Mouse (Mus musculus) macrophage (primary cell): ENCODE results near the gene Prmt2. TPM values are rescaled to one million over a fixed set of nuclear protein-coding genes. Genes with fewer than 3 reads are reported as not detected.

Experiments
- H3K27ac ChIP-seq: fragments of 350-480 bp; formaldehyde crosslinking; 2 replicates; pipeline ENCODE4 v1.9.0; 2021
- H3K36me3 ChIP-seq: fragments of 350-480 bp; formaldehyde crosslinking; 2 replicates; pipeline ENCODE4 v1.9.0; 2021; ENCODE audit errors: inconsistent target
- H3K4me3 ChIP-seq: fragments of 350-480 bp; formaldehyde crosslinking; 2 replicates; pipeline ENCODE4 v1.9.0; 2021; ENCODE audit errors: inconsistent target
- H3K79me2 ChIP-seq: fragments of 350-480 bp; formaldehyde crosslinking; 2 replicates; pipeline ENCODE4 v1.9.0; 2021; ENCODE audit errors: inconsistent target
- WGBS: methylation state at CpG from one replicate; pipeline ENCODE4 v1.1.7; 2026; ENCODE audit warnings: inconsistent platforms; ENCODE audit not compliant: missing documents; 5-methylcytosine and 5-hydroxymethylcytosine counted together
- polyA plus RNA-seq: library from polyadenylated mRNA; stranded (reverse); fragments of 250-400 nt; gene quantifications from 3 replicates; pipeline ENCODE4 v1.2.4, GENCODE M21; 2018; ENCODE audit warnings: inconsistent platforms
- total RNA-seq, 78 experiments: library from RNA; depleted of rRNA; stranded (reverse); fragments of 250-400 nt; gene quantifications; 1 replicate in 9 of 78; 2 replicates in 24 of 78; 3 replicates in 43 of 78; 4 replicates in 2 of 78; pipeline ENCODE4 v1.2.4; 2018; ENCODE audit warnings: inconsistent platforms in 56 of 78

The Prmt2 gene
- total RNA-seq (2018; cell fraction: chromatin; rRNA removed) = 10 to 100 TPM; 16.1 to 53.0 (median 31.9) TPM
- total RNA-seq (2018; cell fraction: cytosol; rRNA removed) = 10 to 100 TPM; 16.4 to 23.7 (median 20.1) TPM
- total RNA-seq (2018; cell fraction: nucleus; rRNA removed) = 10 to 100 TPM; 14.6 to 41.3 (median 24.0) TPM
- 18.3 to 23.8 TPM (median 20.1 TPM) in 3 replicates for polyA plus RNA-seq

DNA sequence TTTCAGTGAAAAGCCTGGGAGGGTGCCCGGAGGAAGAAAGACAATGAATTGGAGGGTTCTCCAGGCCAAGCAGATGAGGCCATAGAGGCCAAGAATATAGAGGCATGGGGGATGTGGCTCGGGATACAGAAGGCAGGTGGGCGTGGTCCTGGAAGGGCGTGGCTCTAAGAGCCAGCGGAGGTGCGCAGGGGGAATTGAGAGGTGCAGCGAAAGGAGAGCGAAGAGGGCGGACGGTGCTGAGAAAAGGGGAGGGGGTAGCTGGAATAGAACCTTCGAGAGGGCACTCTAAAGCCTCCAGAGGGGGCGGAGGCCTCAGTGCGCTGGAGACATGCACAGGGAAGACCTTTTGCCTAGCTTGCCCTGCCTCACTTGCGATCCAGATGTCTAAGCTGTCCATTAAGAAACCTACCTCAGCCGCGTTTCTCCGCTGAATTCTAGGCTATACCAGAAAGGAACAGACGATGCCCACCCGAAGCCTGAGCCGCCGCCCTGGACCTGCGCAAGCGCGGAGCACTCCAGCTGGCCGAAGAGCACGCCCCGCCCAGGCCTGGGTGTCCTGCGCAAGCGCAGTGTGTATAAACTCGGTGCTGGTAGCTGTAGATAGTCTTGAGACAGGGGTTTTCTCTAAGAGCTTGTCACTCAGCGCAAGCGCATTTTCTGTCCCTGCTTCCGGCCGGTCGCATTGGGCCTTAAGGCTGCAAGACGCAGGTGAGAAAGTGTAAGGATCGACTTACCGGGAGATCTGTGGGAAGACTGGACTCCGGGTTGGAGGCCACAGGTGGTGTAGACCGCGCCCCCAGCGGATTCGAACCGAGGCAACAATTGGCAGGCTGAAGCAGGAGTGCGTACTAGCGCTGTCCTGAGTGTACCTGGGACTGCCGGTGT lies at the start of gene Prmt2:
TSS of gene Prmt2 (minus strand) at position 525 of the 885 bp plus-strand sequence.
- 1% methylated on average over 47 of the region's 47 CpGs for WGBS
- Histone ChIP-seq H3K27ac (peak within 1 kb of the TSS; percentile 60), H3K4me3 (peak within 1 kb of the TSS; percentile 97), H3K79me2 (peaks cover 35% of the 10 kb centered on the region), H3K36me3 (no peaks in the 10 kb centered on the region)

DNA sequence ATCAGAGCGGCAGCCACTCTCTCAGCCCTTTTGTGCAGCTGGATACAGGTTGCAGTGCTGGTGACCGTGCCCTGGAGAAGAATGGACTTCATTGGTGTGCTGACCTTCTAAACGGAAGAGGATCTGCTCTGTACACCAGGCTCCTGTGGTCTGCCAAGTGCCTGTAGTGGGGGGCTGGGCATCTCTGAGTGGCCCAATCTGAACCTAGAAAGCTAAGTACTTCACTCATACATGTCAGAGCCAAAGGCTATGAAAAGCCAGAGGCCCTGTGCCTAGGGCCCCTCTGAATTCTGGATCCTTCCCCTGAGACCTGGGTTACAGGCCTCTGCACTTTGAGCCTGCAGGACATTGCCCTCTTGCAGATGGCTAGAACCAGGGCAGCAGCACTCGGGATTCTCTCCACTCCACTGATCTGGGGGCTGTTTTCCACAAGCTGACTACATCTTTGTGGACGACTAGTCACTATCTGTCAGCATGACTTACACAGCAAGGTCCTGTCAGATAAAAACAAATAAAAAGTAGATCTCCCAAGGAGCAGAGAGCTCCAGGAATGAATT lies 41.0 kb upstream of the Prmt2 start:
- no peaks in the 10 kb centered on the region for H3K79me2 ChIP-seq
- H3K4me3 ChIP-seq = no peak overlapping the region
- no peak overlapping the region for H3K27ac ChIP-seq
- WGBS = 93% methylated on average over 5 of the region's 5 CpGs
- peaks cover 38% of the 10 kb centered on the region; the same call in 1 of the 2 replicates for H3K36me3 ChIP-seq

DNA sequence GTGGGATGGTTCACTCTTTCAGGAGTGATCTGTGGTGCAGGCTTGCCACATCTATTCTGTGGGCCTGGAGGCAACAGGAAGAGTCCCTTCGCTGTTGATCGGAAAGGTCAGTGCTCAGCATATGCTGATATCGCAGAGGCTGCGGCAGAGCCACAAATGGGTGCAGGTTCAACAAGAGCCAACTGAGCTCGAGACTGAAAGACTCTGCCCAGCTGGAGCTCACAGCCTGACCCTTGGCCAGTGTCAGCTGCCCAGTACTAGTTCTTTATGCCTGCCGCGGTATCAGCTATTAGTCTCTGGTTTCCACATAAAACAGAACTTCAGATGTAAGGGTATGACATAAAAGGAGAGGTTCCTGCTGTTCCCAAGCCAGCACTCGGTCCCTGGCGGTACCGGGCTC lies 37.6 kb upstream of the Prmt2 start:
- H3K4me3 ChIP-seq = no peak overlapping the region
- H3K27ac ChIP-seq = no peak overlapping the region
- peaks cover 38% of the 10 kb centered on the region for H3K36me3 ChIP-seq
- 93% methylated on average over 10 of the region's 10 CpGs for WGBS
- no peaks in the 10 kb centered on the region for H3K79me2 ChIP-seq

DNA sequence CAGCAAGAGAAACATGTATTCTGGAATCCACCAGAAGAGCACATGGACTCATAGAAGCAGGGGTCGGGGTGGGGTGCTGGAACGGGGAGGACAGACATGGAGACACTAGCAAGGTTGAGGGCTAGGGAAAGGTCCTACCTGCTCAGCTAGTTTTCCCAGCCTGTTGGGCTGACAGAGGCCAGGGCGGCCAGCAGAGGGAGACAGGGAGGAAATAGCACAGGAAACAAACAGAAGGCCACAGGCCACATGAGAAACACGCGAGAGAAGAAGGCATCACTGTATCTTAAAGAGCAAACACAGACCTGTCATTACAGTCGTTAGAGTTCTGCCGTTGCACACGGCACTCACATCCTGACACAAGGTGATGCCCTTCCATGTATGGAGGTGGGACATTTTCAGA lies 33.6 kb upstream of the Prmt2 start:
- 43% methylated on average over 8 of the region's 8 CpGs for WGBS
- Histone ChIP-seq H3K79me2 (no peaks in the 10 kb centered on the region), H3K4me3 (no peak overlapping the region), H3K36me3 (peaks cover 33% of the 10 kb centered on the region), H3K27ac (no peak overlapping the region)

DNA sequence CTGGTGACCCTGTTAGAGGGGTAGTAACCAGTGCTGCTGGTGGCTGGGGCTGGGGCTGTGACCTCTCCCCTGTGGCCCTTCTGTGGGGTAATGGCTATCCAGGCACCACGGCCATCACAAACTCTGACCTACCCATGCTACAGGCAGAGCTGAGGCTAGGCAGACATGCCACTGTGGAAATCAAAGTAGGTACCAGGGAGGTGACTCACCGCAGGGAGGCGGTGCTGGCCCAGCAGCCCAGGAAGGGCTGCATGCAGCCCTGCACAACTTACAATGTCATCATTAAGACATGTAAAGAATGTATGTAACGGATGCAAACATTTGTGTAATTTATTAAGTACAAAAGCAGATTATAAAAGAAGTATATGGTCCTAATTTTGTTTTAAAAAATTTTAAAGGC lies 24.8 kb upstream of the Prmt2 start:
- Histone ChIP-seq H3K4me3 (no peak overlapping the region), H3K79me2 (no peaks in the 10 kb centered on the region), H3K27ac (no peak overlapping the region), H3K36me3 (0 out of 2 replicates have a peak, but pooled peaks cover 7% of the 10 kb centered on the region)
- 92% methylated on average over 4 of the region's 4 CpGs for WGBS

DNA sequence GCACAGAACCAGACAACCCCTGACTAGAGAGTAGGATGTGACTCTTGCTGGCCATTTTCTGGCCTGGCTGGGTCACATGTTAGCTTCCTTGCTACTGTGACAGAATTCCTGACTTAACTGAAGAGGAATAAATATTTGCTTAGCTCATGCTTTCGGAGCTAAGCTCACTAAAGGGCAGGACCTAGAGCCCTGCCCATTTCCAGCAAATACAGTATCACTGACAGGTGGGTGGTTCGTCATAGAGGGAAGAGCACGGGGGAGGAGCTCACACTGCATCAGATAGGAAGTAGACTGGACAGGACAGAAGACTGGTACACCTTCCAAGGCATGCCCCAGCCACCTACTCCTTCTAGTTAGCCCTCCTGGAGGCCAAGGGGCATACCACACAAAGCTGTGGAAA lies 23.8 kb upstream of the Prmt2 start:
- 98% methylated on average over 3 of the region's 3 CpGs for WGBS
- Histone ChIP-seq H3K36me3 (0 out of 2 replicates have a peak, but pooled peaks cover 7% of the 10 kb centered on the region), H3K4me3 (no peak overlapping the region), H3K79me2 (no peaks in the 10 kb centered on the region), H3K27ac (no peak overlapping the region)

DNA sequence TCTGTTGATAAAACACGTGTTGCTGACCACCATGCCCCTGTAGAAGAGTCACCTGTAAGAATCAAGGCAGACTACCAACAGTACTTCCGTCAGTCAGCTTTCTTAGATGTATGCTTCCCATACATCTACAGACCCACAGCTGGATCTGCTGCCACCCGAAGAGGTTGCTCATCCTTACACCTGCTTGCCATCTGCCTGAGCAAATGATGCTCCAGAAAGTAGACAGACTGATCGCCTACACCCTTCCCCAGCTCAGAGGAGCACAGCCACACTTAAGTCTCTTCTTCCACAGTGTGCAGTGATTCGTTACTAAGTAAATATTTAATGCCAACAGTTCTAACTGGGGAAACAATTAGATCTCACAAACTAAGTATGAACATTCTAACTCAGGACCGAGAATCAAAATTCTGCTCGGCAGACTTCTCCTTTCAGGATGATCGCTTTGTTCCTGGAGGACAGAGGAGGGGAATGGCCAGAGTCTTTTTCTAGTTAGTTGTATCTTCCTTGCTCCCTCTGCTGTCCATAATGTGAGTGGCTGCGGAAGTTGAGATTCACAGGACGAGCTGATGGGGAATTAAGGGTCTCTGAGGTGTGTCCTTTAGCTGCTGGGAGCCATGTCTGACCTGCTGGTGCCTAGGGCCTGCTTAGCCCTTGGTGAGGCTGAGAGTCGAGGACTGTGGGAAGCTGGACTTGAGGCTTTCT lies 22.8 kb upstream of the Prmt2 start:
- no peak overlapping the region for H3K27ac ChIP-seq
- WGBS = 83% methylated on average over 11 of the region's 11 CpGs
- H3K4me3 ChIP-seq = no peak overlapping the region
- 0 out of 2 replicates have a peak, but pooled peaks cover 1% of the 10 kb centered on the region for H3K36me3 ChIP-seq
- H3K79me2 ChIP-seq = no peaks in the 10 kb centered on the region

DNA sequence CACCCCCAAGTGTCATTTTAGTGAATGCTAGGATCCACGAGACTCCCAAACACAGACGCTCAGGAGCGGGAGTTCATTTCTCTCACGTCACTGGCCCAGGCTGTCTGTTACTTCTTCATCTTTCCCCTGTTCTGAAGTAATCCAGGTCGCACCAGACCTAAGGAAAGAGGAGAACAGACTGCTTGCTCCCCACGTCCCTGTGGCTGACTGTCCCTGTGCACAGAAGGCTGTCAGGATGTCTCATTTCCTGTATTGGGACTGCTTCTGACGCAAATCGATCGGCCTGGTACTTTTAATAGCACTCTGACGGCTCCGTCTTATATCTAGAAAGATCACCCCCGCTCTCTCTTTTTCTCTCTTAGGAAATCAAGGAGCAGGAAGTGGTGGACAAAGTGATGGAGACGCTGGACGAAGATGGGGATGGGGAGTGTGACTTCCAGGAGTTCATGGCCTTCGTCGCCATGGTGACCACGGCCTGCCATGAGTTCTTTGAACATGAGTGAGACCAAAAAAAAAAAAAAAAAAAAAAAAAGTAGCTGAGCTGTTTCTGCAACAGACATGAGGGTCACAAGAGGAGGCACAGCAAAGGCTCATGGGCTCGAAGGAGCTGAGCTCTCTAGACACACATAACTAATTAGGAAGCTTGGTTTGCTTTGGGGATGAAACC lies 22.0 kb upstream of the Prmt2 start:
- Histone ChIP-seq H3K4me3 (no peak overlapping the region), H3K27ac (no peak overlapping the region), H3K36me3 (no peaks in the 10 kb centered on the region), H3K79me2 (no peaks in the 10 kb centered on the region)
- 86% methylated on average over 18 of the region's 18 CpGs for WGBS

DNA sequence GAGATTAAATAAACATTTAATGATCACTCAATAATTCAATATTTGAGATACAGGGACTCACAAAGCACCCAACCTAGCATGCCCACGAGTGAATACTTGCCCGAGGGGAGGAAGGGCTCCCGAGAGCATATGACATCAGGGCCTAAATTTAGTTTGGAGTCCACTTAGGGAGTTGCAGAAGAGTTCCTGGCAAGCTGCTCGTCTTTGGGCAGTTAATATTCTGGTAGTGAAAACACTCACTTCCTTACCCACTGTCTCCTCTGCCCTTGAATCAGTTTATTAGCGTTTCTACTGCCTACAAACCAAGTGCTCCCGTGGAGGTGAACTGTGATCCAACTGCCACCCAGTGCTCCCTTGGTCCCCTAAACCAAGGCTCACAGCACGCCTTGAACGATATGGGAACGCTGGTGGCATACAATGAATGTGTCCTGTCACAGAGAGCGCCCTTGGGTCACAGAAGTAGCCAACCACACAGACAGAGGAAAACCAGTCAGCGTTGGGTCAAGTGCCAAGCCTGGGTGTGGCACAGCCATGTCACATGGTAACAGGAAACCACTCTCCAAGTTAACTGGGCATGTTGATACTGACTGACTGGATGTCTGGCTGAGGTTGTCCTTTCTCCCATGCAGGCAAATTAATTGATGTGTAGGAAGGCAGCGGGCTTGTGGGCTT lies 20.2 kb upstream of the Prmt2 start:
- no peak overlapping the region for H3K4me3 ChIP-seq
- 9% methylated on average over 11 of the region's 12 CpGs for WGBS
- no peaks in the 10 kb centered on the region for H3K36me3 ChIP-seq
- no peaks in the 10 kb centered on the region for H3K79me2 ChIP-seq
- H3K27ac ChIP-seq = peak overlapping the region; percentile 90

DNA sequence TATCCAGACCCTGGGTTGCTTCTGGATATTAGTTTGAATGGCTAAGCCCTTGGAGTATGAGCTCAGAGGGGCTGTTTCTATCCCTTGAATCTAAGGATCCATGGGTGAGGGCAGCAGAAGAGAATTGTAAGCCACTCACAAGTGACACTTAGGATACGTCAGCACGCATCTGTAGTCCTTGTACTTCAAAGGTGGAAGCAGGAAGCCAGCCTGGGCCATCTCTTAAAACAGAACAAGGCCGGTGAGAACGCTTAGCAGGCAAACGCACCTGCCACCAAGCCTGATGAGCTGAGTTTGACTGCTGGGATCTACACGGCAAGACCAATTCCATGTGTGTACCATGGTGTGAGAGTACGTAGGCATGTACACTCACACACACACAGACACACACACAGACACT lies 19.6 kb upstream of the Prmt2 start:
- no peaks in the 10 kb centered on the region for H3K79me2 ChIP-seq
- 93% methylated on average over 7 of the region's 7 CpGs for WGBS
- H3K27ac ChIP-seq = peak overlapping the region; percentile 90
- no peaks in the 10 kb centered on the region for H3K36me3 ChIP-seq
- no peak overlapping the region for H3K4me3 ChIP-seq

DNA sequence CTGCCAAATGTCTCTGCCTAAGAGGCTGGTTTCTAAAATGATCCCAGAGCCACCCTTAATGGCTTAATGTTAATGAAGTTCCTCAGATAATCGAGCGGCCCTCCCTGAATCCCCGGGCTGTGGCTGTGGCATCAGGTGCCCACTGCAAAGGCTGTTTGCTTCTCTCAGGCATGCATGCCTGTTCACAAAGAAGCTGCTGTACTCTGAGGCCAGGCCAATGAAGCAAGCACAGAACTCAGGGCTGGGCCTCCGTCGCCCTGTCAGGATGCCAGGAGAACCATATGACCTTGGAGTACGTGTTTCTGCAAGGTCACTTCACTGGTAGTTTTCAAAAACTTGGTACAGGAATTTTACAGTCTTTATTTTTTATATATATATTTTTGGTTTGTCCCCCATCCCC lies 18.0 kb upstream of the Prmt2 start:
- 85% methylated on average over 6 of the region's 6 CpGs for WGBS
- Histone ChIP-seq H3K27ac (no peak overlapping the region), H3K4me3 (no peak overlapping the region), H3K79me2 (no peaks in the 10 kb centered on the region), H3K36me3 (no peaks in the 10 kb centered on the region)

DNA sequence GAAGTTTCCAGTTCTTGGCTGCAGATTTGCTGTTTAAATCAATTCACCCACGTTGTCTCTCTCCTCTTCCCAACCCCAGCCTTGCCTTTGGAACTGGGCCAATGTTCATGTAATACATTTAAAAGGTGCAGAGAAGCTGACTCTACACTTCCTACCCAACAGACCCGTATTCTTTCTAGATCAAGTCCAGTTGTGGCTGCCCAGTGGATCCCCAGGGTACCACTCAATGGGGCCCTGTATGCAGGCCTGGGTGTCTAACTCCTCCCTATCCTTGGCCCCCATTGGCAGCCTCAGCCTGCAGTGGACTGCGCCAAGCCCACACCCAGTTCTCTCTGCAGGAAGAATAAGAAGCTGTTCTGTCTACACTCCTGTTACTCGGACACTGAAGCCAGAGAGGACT lies 15.9 kb upstream of the Prmt2 start, which contains the start of gene S100b:
TSS of gene S100b (plus strand) at position 318 of the 400 bp plus-strand sequence.
- 66% methylated on average over 4 of the region's 4 CpGs for WGBS
- Histone ChIP-seq H3K4me3 (no peak within 1 kb of the TSS), H3K36me3 (no peaks in the 10 kb centered on the region), H3K27ac (no peak within 1 kb of the TSS), H3K79me2 (no peaks in the 10 kb centered on the region)

DNA sequence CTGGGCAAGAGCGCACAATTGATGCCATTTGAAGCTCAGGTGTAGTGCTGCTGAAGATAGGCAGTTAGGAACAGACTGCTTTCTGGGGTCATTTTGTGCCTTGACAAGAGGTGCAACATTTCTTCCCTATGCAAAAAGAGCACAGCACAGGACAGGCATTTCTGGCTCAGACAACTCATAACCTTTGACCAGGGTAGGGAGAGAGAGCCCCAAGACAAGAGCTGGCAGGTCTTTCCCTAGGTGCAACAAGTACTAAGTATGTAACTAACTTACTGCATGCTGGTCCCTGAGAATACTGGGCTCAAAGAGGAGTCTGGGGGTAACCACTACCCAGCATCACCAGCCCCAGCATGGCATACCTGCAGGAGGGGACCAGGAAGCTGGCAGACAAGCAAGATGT lies 15.4 kb upstream of the Prmt2 start:
- Histone ChIP-seq H3K79me2 (no peaks in the 10 kb centered on the region), H3K36me3 (no peaks in the 10 kb centered on the region), H3K27ac (no peak overlapping the region), H3K4me3 (no peak overlapping the region)
- 83% methylated on average over 1 of the region's 1 CpGs for WGBS

DNA sequence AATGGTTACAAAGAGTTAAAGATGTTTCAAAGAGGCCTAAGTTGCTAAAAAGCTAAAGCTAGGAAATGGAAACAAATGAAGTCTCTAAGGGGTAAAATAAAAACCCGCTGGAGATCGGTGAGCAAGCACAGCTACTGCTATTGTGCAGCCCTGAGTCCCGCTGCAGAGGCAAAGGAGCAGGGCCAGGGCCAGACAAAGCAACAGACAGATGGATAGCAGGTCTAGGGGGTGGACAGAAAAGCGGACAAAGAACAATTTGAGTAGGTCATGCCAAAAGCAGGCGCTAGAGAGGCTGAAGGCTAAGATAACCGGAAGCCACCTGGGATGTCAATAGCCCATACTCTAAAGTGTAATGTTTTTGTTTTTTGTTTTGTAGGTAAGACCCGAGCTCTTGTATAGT lies 13.2 kb upstream of the Prmt2 start:
- no peaks in the 10 kb centered on the region for H3K79me2 ChIP-seq
- 96% methylated on average over 7 of the region's 7 CpGs for WGBS
- H3K4me3 ChIP-seq = no peak overlapping the region
- H3K27ac ChIP-seq = no peak overlapping the region
- no peaks in the 10 kb centered on the region for H3K36me3 ChIP-seq
